Mouse (Mus musculus) forebrain, embryonic 11.5 days (tissue): ENCODE measurements around the gene Tstd1. TPM values are rescaled to one million over a fixed set of nuclear protein-coding genes. Genes with fewer than 3 reads are reported as not detected.
A peak's percentile ranks its signal among the peaks of the same experiment; 100 is the strongest.

ENCODE experiments used
- ATAC-seq: fragments of 200-750 bp; cut with Nextera tagmentation; replicated peaks from 2 replicates; pipeline ENCODE4 v1.8.0; 2017; ENCODE audit warnings: moderate TSS enrichment; ENCODE audit not compliant: low FRiP score
- DNase-seq: peaks from one replicate; pipeline ENCODE4 v3.0.0-alpha.2; 2017; ENCODE audit warnings: low spot score
- H3K27ac ChIP-seq: fragments of 300-500 bp; sonication (generic); 2 replicates; pipeline ENCODE4 v1.5.1; 2014; ENCODE audit warnings: low read depth, low read length
- H3K27me3 ChIP-seq: fragments of 300-500 bp; sonication (generic); 2 replicates; pipeline ENCODE4 v1.6.1; 2014; ENCODE audit warnings: mild to moderate bottlenecking, low read length, mixed read lengths; ENCODE audit not compliant: control insufficient read depth, insufficient read depth
- H3K36me3 ChIP-seq: fragments of 300-500 bp; sonication (generic); 2 replicates; pipeline ENCODE4 v1.6.1; 2014; ENCODE audit warnings: mild to moderate bottlenecking, low read length, moderate library complexity, mixed read lengths; ENCODE audit not compliant: control insufficient read depth, insufficient read depth
- H3K4me1 ChIP-seq: fragments of 300-500 bp; sonication (generic); replicated peaks from 2 replicates; pipeline ENCODE4 v1.6.1; 2014; ENCODE audit warnings: low read length, mixed read lengths; ENCODE audit not compliant: control insufficient read depth, insufficient read depth
- H3K4me2 ChIP-seq: fragments of 300-500 bp; sonication (generic); 2 replicates; pipeline ENCODE4 v1.6.1; 2014; ENCODE audit warnings: low read depth, mild to moderate bottlenecking, low read length, moderate library complexity, mixed read lengths; ENCODE audit not compliant: severe bottlenecking
- H3K4me3 ChIP-seq: fragments of 300-500 bp; sonication (generic); 2 replicates; pipeline ENCODE4 v1.5.1; 2014; ENCODE audit warnings: low read depth, low read length
- H3K9ac ChIP-seq: fragments of 300-500 bp; sonication (generic); 2 replicates; pipeline ENCODE4 v1.6.1; 2014; ENCODE audit warnings: low read length
- H3K9me3 ChIP-seq: fragments of 300-500 bp; sonication (generic); 2 replicates; pipeline ENCODE4 v1.6.1; 2016; ENCODE audit warnings: low read length, mixed read lengths; ENCODE audit not compliant: control insufficient read depth
- WGBS: fragments of 180-500 bp; shearing (Covaris S2); extraction: QIAGEN DNeasy Blood & Tissue Kit; methylation state at CpG from one replicate; pipeline ENCODE4 v1.1.7; 2014; 5-methylcytosine and 5-hydroxymethylcytosine counted together
- polyA plus RNA-seq: library from polyadenylated mRNA; unstranded; fragments of >200 nt; fragmentation: Nextera tagmentation; extraction: Ambion mirVana; gene quantifications from 2 replicates; pipeline ENCODE4 v1.2.1, GENCODE M21; 2014

Gene Tstd1
- polyA plus RNA-seq, 1 experiment from 2014 or later: 4.1 TPM

- H3K4me1 ChIP-seq: no peaks in the 10 kb centered on the region
- H3K4me2 ChIP-seq: no peak overlapping the region
- no peaks in the 10 kb centered on the region for H3K27me3 ChIP-seq
- H3K4me3 ChIP-seq: no peak overlapping the region
- no peaks in the 10 kb centered on the region for H3K9me3 ChIP-seq
- ATAC-seq (no peak), DNase-seq (no peak)
- no peak overlapping the region for H3K9ac ChIP-seq
- no peaks in the 10 kb centered on the region for H3K36me3 ChIP-seq
- H3K27ac ChIP-seq: no peak overlapping the region
- 77% methylated on average over 5 of the region's 5 CpGs for WGBS
These were observed 6.0 kb downstream of the Tstd1 start for GRCm38 (mm10) chr1:171424638-171425037.

DNA sequence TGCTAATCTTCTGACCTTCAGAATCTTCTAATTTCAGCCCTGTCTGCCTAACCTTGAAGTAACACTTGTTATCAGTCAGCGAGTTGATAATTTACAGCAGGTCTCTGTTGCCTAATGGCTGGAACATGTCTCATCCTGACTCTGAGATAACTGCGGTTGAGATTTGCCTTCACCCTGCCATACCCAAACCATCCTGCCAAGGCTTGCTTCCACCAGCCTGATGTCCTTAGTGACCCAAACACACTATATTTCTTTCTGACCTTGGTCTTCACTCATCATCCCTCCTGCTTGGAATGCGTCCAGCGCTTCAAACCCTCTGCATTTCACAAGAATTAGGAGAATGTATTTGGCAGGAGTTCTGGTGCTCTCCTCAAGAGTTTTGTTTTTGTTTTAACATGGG is 6.5 kb downstream of the Tstd1 start:
- no peaks in the 10 kb centered on the region for H3K27me3 ChIP-seq
- no peak overlapping the region for H3K27ac ChIP-seq
- H3K36me3 ChIP-seq: no peaks in the 10 kb centered on the region
- no peak overlapping the region for H3K4me3 ChIP-seq
- 83% methylated on average over 4 of the region's 4 CpGs for WGBS
- H3K9me3 ChIP-seq: no peaks in the 10 kb centered on the region
- ATAC-seq: no peak
- no peak overlapping the region for H3K9ac ChIP-seq
- DNase-seq: no peak
- H3K4me1 ChIP-seq: no peaks in the 10 kb centered on the region
- H3K4me2 ChIP-seq: no peak overlapping the region

DNA sequence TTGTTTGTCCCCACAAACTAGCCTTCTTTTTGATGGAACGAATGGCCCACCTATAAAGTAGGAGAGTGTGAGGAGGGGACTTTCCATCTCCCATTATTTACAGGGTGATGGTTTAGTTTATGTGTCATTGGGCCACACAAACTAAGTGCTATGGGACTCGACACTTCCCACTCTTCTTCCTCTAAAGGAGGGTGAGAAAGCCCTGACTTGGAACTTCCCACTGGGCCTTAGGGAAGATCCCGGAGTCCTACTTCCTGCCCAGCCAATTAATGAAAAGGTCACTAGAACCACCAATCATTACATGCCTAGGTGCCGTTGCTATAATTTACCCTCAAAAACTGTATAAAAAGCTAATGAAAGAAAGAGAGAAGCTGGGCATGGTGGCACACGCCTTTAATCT is 13.5 kb downstream of the Tstd1 start:
- WGBS: 84% methylated on average over 5 of the region's 5 CpGs
- Histone ChIP-seq H3K9ac (no peak overlapping the region), H3K9me3 (no peaks in the 10 kb centered on the region), H3K27ac (no peak overlapping the region), H3K27me3 (peaks cover 5% of the 10 kb centered on the region; the same call in 1 of the 2 replicates), H3K36me3 (no peaks in the 10 kb centered on the region), H3K4me3 (no peak overlapping the region), H3K4me2 (no peak overlapping the region), H3K4me1 (no peaks in the 10 kb centered on the region)
- DNase-seq (no peak), ATAC-seq (no peak)

- DNase-seq (no peak), ATAC-seq (no peak)
- WGBS: 71% methylated on average over 7 of the region's 7 CpGs
- H3K9me3 ChIP-seq: no peaks in the 10 kb centered on the region
- no peaks in the 10 kb centered on the region for H3K36me3 ChIP-seq
- no peak overlapping the region for H3K27ac ChIP-seq
- H3K9ac ChIP-seq: no peak overlapping the region
- H3K4me3 ChIP-seq: no peak overlapping the region
- 0 out of 2 replicates have a peak, but pooled peaks cover 1% of the 10 kb centered on the region for H3K4me1 ChIP-seq
- H3K4me2 ChIP-seq: no peak overlapping the region
- peaks cover 18% of the 10 kb centered on the region for H3K27me3 ChIP-seq
These were observed 16.7 kb downstream of the Tstd1 start for GRCm38 (mm10) chr1:171435288-171435814.

DNA sequence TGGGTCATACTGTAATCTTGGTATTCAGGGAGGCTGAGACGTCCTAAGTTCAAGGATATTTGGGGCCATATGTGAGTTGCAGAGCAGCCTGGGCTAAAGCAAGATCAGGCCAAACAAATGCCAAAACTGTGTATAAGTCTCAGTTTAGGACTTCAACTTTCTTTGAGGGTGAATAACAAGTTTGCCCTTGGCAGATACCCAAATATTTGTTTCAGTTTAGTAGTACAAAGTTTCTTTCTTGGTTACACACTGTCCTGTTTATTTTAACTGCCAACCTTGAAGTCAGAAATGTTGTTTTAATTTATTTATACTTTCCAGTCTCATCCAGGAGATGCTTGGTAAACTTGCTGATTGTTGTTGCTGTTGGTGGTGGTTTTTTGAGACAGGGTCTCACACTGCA is 17.3 kb downstream of the Tstd1 start:
- WGBS: 87% methylated on average over 1 of the region's 1 CpGs
- Histone ChIP-seq H3K27ac (no peak overlapping the region), H3K36me3 (no peaks in the 10 kb centered on the region), H3K4me2 (no peak overlapping the region), H3K4me1 (0 out of 2 replicates have a peak, but pooled peaks cover 1% of the 10 kb centered on the region), H3K9me3 (no peaks in the 10 kb centered on the region), H3K27me3 (peaks cover 18% of the 10 kb centered on the region), H3K9ac (no peak overlapping the region), H3K4me3 (no peak overlapping the region)
- ATAC-seq (no peak), DNase-seq (no peak)

GRCm38 (mm10) chr1:171437264-171438013 is 18.8 kb downstream of the Tstd1 start, which contains the start of gene F11r:
TSS of gene F11r (plus strand) at chr1:171437535.
- WGBS: 2% methylated on average over 46 of the region's 46 CpGs
- no peaks in the 10 kb centered on the region for H3K9me3 ChIP-seq
- peak within 1 kb of the TSS; percentile 35 for H3K4me3 ChIP-seq
- ATAC-seq (peak; percentile 67), DNase-seq (peak; percentile 80)
- peaks cover 18% of the 10 kb centered on the region for H3K27me3 ChIP-seq
- no peaks in the 10 kb centered on the region for H3K36me3 ChIP-seq
- H3K27ac ChIP-seq: no peak within 1 kb of the TSS
- H3K4me2 ChIP-seq: peak within 1 kb of the TSS; percentile 55
- peak within 1 kb of the TSS; percentile 39 for H3K9ac ChIP-seq
- 0 out of 2 replicates have a peak, but pooled peaks cover 1% of the 10 kb centered on the region for H3K4me1 ChIP-seq

DNA sequence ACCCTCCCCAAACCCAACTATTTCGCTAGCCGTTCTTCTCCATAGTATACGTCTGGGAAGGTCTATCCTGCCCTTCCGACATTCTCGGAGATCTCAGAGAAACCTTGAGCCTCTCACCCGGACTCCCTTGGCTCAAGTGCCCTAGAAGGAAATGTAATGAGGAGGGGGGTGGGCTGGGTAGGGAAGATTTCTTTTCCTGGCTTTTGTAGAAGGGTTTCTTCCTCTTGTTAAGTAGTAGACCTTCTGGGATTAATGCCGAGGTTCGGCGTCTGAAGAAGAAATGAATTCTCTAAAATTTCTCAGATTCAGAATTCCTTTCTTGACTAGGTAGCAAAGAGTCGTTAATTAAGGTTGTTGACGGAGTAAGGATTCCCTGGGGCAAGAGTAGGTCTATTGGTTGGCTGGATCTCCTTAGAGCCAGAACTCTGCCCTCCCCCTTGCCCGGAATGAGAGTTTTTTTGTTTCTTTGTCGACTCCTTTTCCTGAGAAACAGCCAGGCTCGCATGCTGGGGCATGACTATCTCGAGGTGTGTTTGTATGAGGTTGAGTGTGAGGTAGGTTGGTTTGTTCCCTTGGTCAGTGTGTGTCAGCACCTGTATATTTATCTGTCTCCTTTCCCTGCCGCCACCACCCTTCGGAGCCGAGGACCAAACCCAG is 19.5 kb downstream of the Tstd1 start:
- no peak overlapping the region for H3K27ac ChIP-seq
- H3K4me2 ChIP-seq: peak overlapping the region; percentile 55
- H3K27me3 ChIP-seq: peaks cover 18% of the 10 kb centered on the region
- H3K36me3 ChIP-seq: no peaks in the 10 kb centered on the region
- H3K4me3 ChIP-seq: peak overlapping the region; percentile 35
- DNase-seq (no peak), ATAC-seq (no peak)
- 0 out of 2 replicates have a peak, but pooled peaks cover 1% of the 10 kb centered on the region for H3K4me1 ChIP-seq
- peak overlapping the region; percentile 39 for H3K9ac ChIP-seq
- no peaks in the 10 kb centered on the region for H3K9me3 ChIP-seq
- 4% methylated on average over 18 of the region's 18 CpGs for WGBS

GRCm38 (mm10) chr1:171439072-171439471 is 20.4 kb downstream of the Tstd1 start:
- 0 out of 2 replicates have a peak, but pooled peaks cover 1% of the 10 kb centered on the region for H3K4me1 ChIP-seq
- H3K9ac ChIP-seq: no peak overlapping the region
- H3K4me2 ChIP-seq: no peak overlapping the region
- peaks cover 3% of the 10 kb centered on the region; the same call in 1 of the 2 replicates for H3K9me3 ChIP-seq
- WGBS: 58% methylated on average over 8 of the region's 8 CpGs
- ATAC-seq (no peak), DNase-seq (no peak)
- H3K4me3 ChIP-seq: no peak overlapping the region
- H3K36me3 ChIP-seq: no peaks in the 10 kb centered on the region
- H3K27ac ChIP-seq: no peak overlapping the region
- H3K27me3 ChIP-seq: peaks cover 18% of the 10 kb centered on the region
